Mouse (Mus musculus) ES-Bruce4 (cell line): ENCODE data around the gene Ap1s3. TPM values are rescaled to one million over a fixed set of nuclear protein-coding genes. Genes with fewer than 3 reads are reported as not detected.

Experiments used
- H3K27ac ChIP-seq: 2 replicates; pipeline ENCODE4 v1.5.1; 2012; ENCODE audit warnings: low read length, inconsistent platforms; ENCODE audit not compliant: insufficient read depth
- H3K27me3 ChIP-seq: 2 replicates; pipeline ENCODE4 v1.6.1; 2012; ENCODE audit warnings: mild to moderate bottlenecking, low read length, inconsistent platforms; ENCODE audit not compliant: control insufficient read depth, poor library complexity, insufficient read depth, severe bottlenecking
- H3K36me3 ChIP-seq: 2 replicates; pipeline ENCODE4 v1.6.1; 2012; ENCODE audit warnings: inconsistent platforms, mild to moderate bottlenecking, low read length, moderate library complexity; ENCODE audit not compliant: control insufficient read depth, poor library complexity, insufficient read depth, severe bottlenecking
- H3K4me1 ChIP-seq: one replicate; pipeline ENCODE4 v1.8.1; 2011; ENCODE audit warnings: low read length; ENCODE audit not compliant: control insufficient read depth, insufficient read depth
- H3K4me3 ChIP-seq: 2 replicates; pipeline ENCODE4 v1.5.1; 2011; ENCODE audit warnings: low read depth, mild to moderate bottlenecking, low read length
- H3K9ac ChIP-seq: 2 replicates; pipeline ENCODE4 v1.6.1; 2012; ENCODE audit warnings: low read depth, mild to moderate bottlenecking, inconsistent platforms; ENCODE audit not compliant: poor library complexity, severe bottlenecking
- H3K9me3 ChIP-seq: replicated peaks from 2 replicates; pipeline ENCODE4 v1.6.1; 2012; ENCODE audit warnings: mild to moderate bottlenecking, low read length, inconsistent platforms; ENCODE audit not compliant: control insufficient read depth, poor library complexity, insufficient read depth, severe bottlenecking
- CTCF ChIP-seq: IDR thresholded peaks from one replicate; pipeline ENCODE4 v1.8.1; 2011; ENCODE audit warnings: low read depth, low read length
- EP300 ChIP-seq: IDR thresholded peaks from 2 replicates; pipeline ENCODE4 v1.6.1; 2011; ENCODE audit warnings: low read depth, low read length; ENCODE audit not compliant: insufficient read depth
- POLR2A ChIP-seq: IDR thresholded peaks from one replicate; pipeline ENCODE4 v1.8.1; 2011; ENCODE audit warnings: low read length; ENCODE audit not compliant: insufficient read depth
- polyA plus RNA-seq: library from polyadenylated mRNA; stranded (reverse); fragments of >200 nt; gene quantifications from 2 replicates; pipeline ENCODE4 v1.2.4, GENCODE M21; 2011; ENCODE audit warnings: low read depth; ENCODE audit not compliant: missing spikeins, insufficient read depth, insufficient read length

Gene Ap1s3
- polyA plus RNA-seq, 1 experiment = 26.8 TPM

GRCm38 (mm10) chr1:79696933-79697332 is 25.2 kb upstream of the Ap1s3 start:
- Histone ChIP-seq H3K9me3 (no peaks in the 10 kb centered on the region), H3K4me1 (no peaks in the 10 kb centered on the region), H3K4me3 (no peak overlapping the region), H3K27me3 (no peaks in the 10 kb centered on the region), H3K36me3 (no peaks in the 10 kb centered on the region), H3K9ac (no peak overlapping the region), H3K27ac (no peak overlapping the region)
- TF ChIP-seq POLR2A = no peak
- no peak for TF ChIP-seq CTCF
- TF ChIP-seq EP300 = no peak

GRCm38 (mm10) chr1:79692482-79692881 is 20.7 kb upstream of the Ap1s3 start:
- Histone ChIP-seq H3K27me3 (no peaks in the 10 kb centered on the region), H3K27ac (no peak overlapping the region), H3K9me3 (no peaks in the 10 kb centered on the region), H3K4me1 (no peaks in the 10 kb centered on the region), H3K36me3 (no peaks in the 10 kb centered on the region), H3K9ac (no peak overlapping the region), H3K4me3 (no peak overlapping the region)
- TF ChIP-seq CTCF (no peak), EP300 (no peak), POLR2A (no peak)

- H3K4me3 ChIP-seq = no peak overlapping the region
- H3K4me1 ChIP-seq = no peaks in the 10 kb centered on the region
- no peak overlapping the region for H3K9ac ChIP-seq
- H3K36me3 ChIP-seq = no peaks in the 10 kb centered on the region
- no peaks in the 10 kb centered on the region for H3K27me3 ChIP-seq
- H3K9me3 ChIP-seq = no peaks in the 10 kb centered on the region
- no peak overlapping the region for H3K27ac ChIP-seq
- TF ChIP-seq POLR2A = no peak
- TF ChIP-seq CTCF = no peak
- TF ChIP-seq EP300 = no peak
These were observed 15.5 kb upstream of the Ap1s3 start for GRCm38 (mm10) chr1:79687254-79687653.

- TF ChIP-seq POLR2A (no peak), EP300 (no peak), CTCF (no peak)
- no peaks in the 10 kb centered on the region for H3K4me1 ChIP-seq
- no peaks in the 10 kb centered on the region for H3K36me3 ChIP-seq
- no peaks in the 10 kb centered on the region for H3K27me3 ChIP-seq
- H3K9me3 ChIP-seq = no peaks in the 10 kb centered on the region
- no peak overlapping the region for H3K27ac ChIP-seq
- H3K4me3 ChIP-seq = no peak overlapping the region
- no peak overlapping the region for H3K9ac ChIP-seq
These were observed 12.3 kb upstream of the Ap1s3 start for GRCm38 (mm10) chr1:79684027-79684426.

- Histone ChIP-seq H3K9ac (no peak overlapping the region), H3K36me3 (no peaks in the 10 kb centered on the region), H3K9me3 (no peaks in the 10 kb centered on the region), H3K4me1 (no peaks in the 10 kb centered on the region), H3K27me3 (no peaks in the 10 kb centered on the region), H3K4me3 (no peak overlapping the region), H3K27ac (no peak overlapping the region)
- no peak for TF ChIP-seq POLR2A
- TF ChIP-seq EP300 = no peak
- no peak for TF ChIP-seq CTCF
These were observed 11.2 kb upstream of the Ap1s3 start for GRCm38 (mm10) chr1:79682936-79683335.

- no peak for TF ChIP-seq EP300
- TF ChIP-seq POLR2A = no peak
- TF ChIP-seq CTCF = no peak
- Histone ChIP-seq H3K4me3 (no peak overlapping the region), H3K4me1 (no peaks in the 10 kb centered on the region), H3K9me3 (no peaks in the 10 kb centered on the region), H3K36me3 (no peaks in the 10 kb centered on the region), H3K9ac (no peak overlapping the region), H3K27me3 (no peaks in the 10 kb centered on the region), H3K27ac (no peak overlapping the region)
These were observed 9.0 kb upstream of the Ap1s3 start for GRCm38 (mm10) chr1:79680777-79681176.
